Mouse (Mus musculus) heart, adult 10 weeks (tissue): ENCODE measurements around the gene Fam228b. TPM values are rescaled to one million over a fixed set of nuclear protein-coding genes. Genes with fewer than 3 reads are reported as not detected.

ENCODE experiments used
- polyA plus RNA-seq: library from polyadenylated mRNA; stranded (reverse); fragments of 350-450 nt; fragmentation: Illumina TruSeq; extraction: RNeasy Lipid Tissue Mini Kit (QIAGEN cat#74804); gene quantifications from one replicate; pipeline ENCODE4 v1.2.3, GENCODE M21; 2014; ENCODE audit warnings: low read depth, low replicate concordance

The Fam228b gene
- polyA plus RNA-seq = 5.4 TPM

GRCm38 (mm10) chr12:4768492-4769332 lies at the start of gene Fam228b, which contains the start of gene Pfn4:
Gene Fam228b (minus strand): TSS chr12:4769267.
Gene Pfn4 (plus strand): TSS chr12:4769022.

GRCm38 (mm10) chr12:4817361-4818101 lies 48.5 kb upstream of the Fam228b start, which contains the start of gene Sf3b6:
Gene Sf3b6 (plus strand): TSS chr12:4817544.

GRCm38 (mm10) chr12:4738031-4738576 lies 31.0 kb downstream of the Fam228b start, which contains the start of gene Fam228a:
Gene Fam228a (minus strand): TSS chr12:4738430.

Other genes with a start within 250 kb of the Fam228b start
- 36.7 TPM for gene Itsn2, start 176.6 kb downstream of the Fam228b start, polyA plus RNA-seq
- gene Gm3625, start 176.3 kb downstream of the Fam228b start, polyA plus RNA-seq = not detected
- 0.26 TPM for gene Fam228a, start 30.8 kb downstream of the Fam228b start, polyA plus RNA-seq
- 3.0 TPM for gene Pfn4, start 245 bp downstream of the Fam228b start, polyA plus RNA-seq
- 45.5 TPM for gene Sf3b6, start 48.3 kb upstream of the Fam228b start, polyA plus RNA-seq
- 1.7 TPM for gene Fkbp1b, start 72.3 kb upstream of the Fam228b start, polyA plus RNA-seq
- 7.7 TPM for gene Wdcp, start 74.0 kb upstream of the Fam228b start, polyA plus RNA-seq
- gene Mfsd2b, start 105.1 kb upstream of the Fam228b start, polyA plus RNA-seq = 1.7 TPM
- 71.5 TPM for gene Ubxn2a, start 138.4 kb upstream of the Fam228b start, polyA plus RNA-seq
- gene Atad2b, start 148.1 kb upstream of the Fam228b start, polyA plus RNA-seq = 6.7 TPM